8 mouse cellular contexts compared by ENCODE assay signal in genomic region chr7:78568411-78569254, GRCm38 (mm10).
A peak's percentile ranks its signal among the peaks of the same experiment; 100 is the strongest.
DNase-seq lines count a peak whose midpoint lies in the region; ATAC-seq and TF ChIP-seq lines count a peak whose summit lies in the region.

No protein-coding gene starts in this region.

- no peak overlapping the region for H3K9ac ChIP-seq in hindbrain, postnatal 0 days (replicated peaks; ENCODE audit: low read length)
- H3K9ac ChIP-seq in midbrain, embryonic 15.5 days = no peak overlapping the region
- no peak overlapping the region for H3K9ac ChIP-seq in stomach, embryonic 15.5 days

- intact Hi-C loops in left cerebral cortex, postnatal 36 days (cut with DNase I) = no loop called here

- H3K36me3 ChIP-seq in spleen, adult 2 months (ENCODE audit: control insufficient read depth, insufficient read depth, low read length) = no peaks in the 10 kb centered on the region
- no peaks in the 10 kb centered on the region for H3K36me3 ChIP-seq in hindbrain, postnatal 0 days (ENCODE audit: insufficient read depth, low read length)
- H3K36me3 ChIP-seq in midbrain, embryonic 15.5 days (replicated peaks) = no peaks in the 10 kb centered on the region
- H3K36me3 ChIP-seq in stomach, embryonic 15.5 days = no peaks in the 10 kb centered on the region

- H3K27me3 ChIP-seq in spleen, adult 2 months (ENCODE audit: control insufficient read depth, insufficient read depth, low read length) = no peaks in the 10 kb centered on the region
- no peaks in the 10 kb centered on the region for H3K27me3 ChIP-seq in hindbrain, postnatal 0 days (ENCODE audit: insufficient read depth, low read length)
- H3K27me3 ChIP-seq in midbrain, embryonic 15.5 days (replicated peaks) = no peaks in the 10 kb centered on the region
- no peaks in the 10 kb centered on the region for H3K27me3 ChIP-seq in stomach, embryonic 15.5 days (replicated peaks)

- H3K27ac ChIP-seq in spleen, adult 2 months (ENCODE audit: insufficient read depth, low read length) = no peak overlapping the region
- peak overlapping the region; percentile 9; the same call in 1 of the 2 replicates for H3K27ac ChIP-seq in hindbrain, postnatal 0 days
- no peak overlapping the region for H3K27ac ChIP-seq in midbrain, embryonic 15.5 days
- no peak overlapping the region for H3K27ac ChIP-seq in stomach, embryonic 15.5 days

- peak; percentile 70; the same call in 1 of the 2 replicates for TF ChIP-seq CTCF in spleen, adult 2 months (IDR thresholded peaks at IDR 0.05; ENCODE audit: extremely low read depth, insufficient read depth, insufficient read length, insufficient replicate concordance)
- peak; percentile 93 for TF ChIP-seq CTCF in hindbrain, postnatal 0 days (IDR thresholded peaks at IDR 0.05; ENCODE audit: low read depth)

- H3K4me2 ChIP-seq in hindbrain, postnatal 0 days (ENCODE audit: low read depth, low read length) = peak overlapping the region; percentile 45
- peak overlapping the region; percentile 41 for H3K4me2 ChIP-seq in midbrain, embryonic 15.5 days
- H3K4me2 ChIP-seq in stomach, embryonic 15.5 days = peak overlapping the region; percentile 43

- WGBS in spleen, adult 2 months = 20% methylated on average over 16 of the region's 16 CpGs
- WGBS in hindbrain, postnatal 0 days = 10% methylated on average over 16 of the region's 16 CpGs
- WGBS in midbrain, embryonic 15.5 days = 15% methylated on average over 16 of the region's 16 CpGs
- 16% methylated on average over 16 of the region's 16 CpGs for WGBS in stomach, embryonic 15.5 days

- no peak overlapping the region for H3K4me3 ChIP-seq in spleen, adult 2 months (ENCODE audit: extremely low read depth, insufficient read depth, insufficient read length)
- no peak overlapping the region for H3K4me3 ChIP-seq in hindbrain, postnatal 0 days (ENCODE audit: low read length)
- no peak overlapping the region for H3K4me3 ChIP-seq in midbrain, embryonic 15.5 days
- H3K4me3 ChIP-seq in stomach, embryonic 15.5 days (replicated peaks) = no peak overlapping the region

- no peaks in the 10 kb centered on the region for H3K4me1 ChIP-seq in spleen, adult 2 months (ENCODE audit: control insufficient read depth, insufficient read depth, insufficient read length)
- peaks cover 10% of the 10 kb centered on the region for H3K4me1 ChIP-seq in hindbrain, postnatal 0 days (ENCODE audit: insufficient read depth, low read length)
- peaks cover 20% of the 10 kb centered on the region for H3K4me1 ChIP-seq in midbrain, embryonic 15.5 days
- H3K4me1 ChIP-seq in stomach, embryonic 15.5 days = peaks cover 6% of the 10 kb centered on the region

- no peaks in the 10 kb centered on the region for H3K9me3 ChIP-seq in hindbrain, postnatal 0 days (ENCODE audit: low read length)
- no peaks in the 10 kb centered on the region for H3K9me3 ChIP-seq in midbrain, embryonic 15.5 days
- H3K9me3 ChIP-seq in stomach, embryonic 15.5 days = no peaks in the 10 kb centered on the region

- peak in 1 of 2 experiments; percentile 24 for DNase-seq in spleen, adult 2 months (ENCODE audit: low read depth in 1 of 2, low spot score in 2 of 2)
- DNase-seq in spleen, adult 12 weeks (ENCODE audit: low spot score) = no peak
- DNase-seq in cerebellum, adult 9-11 months = peak; percentile 92
- peak; percentile 68 to 76 for DNase-seq in frontal cortex, postnatal 36 days (ENCODE audit: low spot score in 2 of 2)
- peak; percentile 90 for DNase-seq in hindbrain, postnatal 0 days (ENCODE audit: low spot score)
- peak; percentile 67 to 72 for DNase-seq in left cerebral cortex, postnatal 36 days (ENCODE audit: low spot score in 2 of 2)

- ATAC-seq in hindbrain, postnatal 0 days = peak; percentile 81
- ATAC-seq in midbrain, embryonic 15.5 days (replicated peaks) = peak; percentile 70
- ATAC-seq in stomach, embryonic 15.5 days (ENCODE audit: insufficient read depth, low FRiP score, low read depth) = no peak

- no peak for TF ChIP-seq POLR2A in spleen, adult 2 months (IDR thresholded peaks at IDR 0.05; ENCODE audit: low read depth, low read length)
